Mouse (Mus musculus): ENCODE data around the gene Cd59b. TPM values are rescaled to one million over a fixed set of nuclear protein-coding genes. Genes with fewer than 3 reads are reported as not detected.
A peak's percentile ranks its signal among the peaks of the same experiment; 100 is the strongest.
"Not testable (repeated sequence)": the region's sequence is repeated elsewhere in the genome, so short reads cannot be mapped to it uniquely, and the experiment has no call there.

Cd59b gene
- polyA plus RNA-seq, 1 experiment from 2014 or later: 5.3 TPM

DNA sequence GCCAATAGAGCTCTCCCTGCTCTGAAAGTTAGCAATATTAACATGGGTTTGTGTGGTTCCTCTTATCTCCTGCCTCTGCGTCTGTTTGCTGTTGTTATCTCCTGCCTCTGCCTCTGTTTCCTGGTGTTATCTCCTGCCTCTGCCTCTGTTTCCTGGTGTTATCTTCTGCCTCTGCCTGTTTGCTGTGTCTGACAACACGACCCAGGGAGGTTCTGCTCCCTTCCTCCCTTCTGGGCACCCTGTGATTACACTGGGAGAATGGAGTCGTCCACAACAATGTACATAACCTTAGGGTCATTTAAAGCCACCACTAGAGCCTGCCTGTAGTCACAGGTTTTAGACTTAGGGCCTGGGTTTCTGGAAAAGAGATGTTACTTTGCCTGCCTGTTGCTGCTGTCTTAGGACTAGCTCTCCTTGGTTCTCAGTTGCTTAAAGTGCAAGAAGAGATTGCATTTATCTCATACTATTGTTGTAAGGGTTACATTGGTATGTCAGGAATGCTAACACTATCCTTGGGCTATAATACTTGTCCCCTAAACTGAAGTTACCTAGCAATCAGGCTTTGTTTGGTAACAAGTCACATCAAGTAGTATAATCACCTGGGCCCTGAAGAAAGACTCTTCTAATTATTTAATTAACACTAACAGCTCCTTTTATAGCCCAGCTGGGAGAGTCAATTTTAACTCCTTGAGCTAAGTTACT lies 29.0 kb downstream of the Cd59b start:
- peaks cover 3% of the 10 kb centered on the region; the same call in 1 of the 2 replicates for H3K4me1 ChIP-seq (ENCODE audit: control insufficient read depth, insufficient read depth, low read length)
- no peak overlapping the region for H3K4me2 ChIP-seq (ENCODE audit: low read depth, low read length)
- H3K27ac ChIP-seq (replicated peaks; ENCODE audit: low read depth, low read length): no peak overlapping the region; the same call in 1 of the 2 replicates
- no peak overlapping the region for H3K9ac ChIP-seq (ENCODE audit: low read depth, low read length)
- ATAC-seq (ENCODE audit: low read depth): peak; percentile 13; the same call in 1 of the 2 replicates
- H3K27me3 ChIP-seq (replicated peaks; ENCODE audit: control insufficient read depth, insufficient read depth, low read length): no peaks in the 10 kb centered on the region
- 43% methylated on average over 3 of the region's 3 CpGs for WGBS
- no peak overlapping the region for H3K4me3 ChIP-seq (ENCODE audit: low read depth, low read length)
- H3K36me3 ChIP-seq (ENCODE audit: control insufficient read depth, insufficient read depth, low read length): no peaks in the 10 kb centered on the region
- no peaks in the 10 kb centered on the region for H3K9me3 ChIP-seq (ENCODE audit: control insufficient read depth, low read length)
- peak; percentile 20 for DNase-seq (ENCODE audit: low spot score)

GRCm38 (mm10) chr2:104099231-104099585 lies 29.6 kb downstream of the Cd59b start:
- Histone ChIP-seq H3K27ac (replicated peaks; ENCODE audit: low read depth, low read length) (no peak overlapping the region), H3K4me2 (ENCODE audit: low read depth, low read length) (no peak overlapping the region), H3K9ac (ENCODE audit: low read depth, low read length) (no peak overlapping the region), H3K27me3 (replicated peaks; ENCODE audit: control insufficient read depth, insufficient read depth, low read length) (no peaks in the 10 kb centered on the region), H3K4me3 (ENCODE audit: low read depth, low read length) (no peak overlapping the region), H3K36me3 (ENCODE audit: control insufficient read depth, insufficient read depth, low read length) (no peaks in the 10 kb centered on the region), H3K4me1 (ENCODE audit: control insufficient read depth, insufficient read depth, low read length) (peaks cover 3% of the 10 kb centered on the region; the same call in 1 of the 2 replicates), H3K9me3 (ENCODE audit: control insufficient read depth, low read length) (no peaks in the 10 kb centered on the region)
- WGBS: 83% methylated on average over 2 of the region's 2 CpGs
- DNase-seq (ENCODE audit: low spot score) (no peak), ATAC-seq (ENCODE audit: low read depth) (peak; percentile 22; the same call in 1 of the 2 replicates)

- ATAC-seq (ENCODE audit: low read depth) (no peak), DNase-seq (ENCODE audit: low spot score) (no peak)
- H3K4me1 ChIP-seq (ENCODE audit: control insufficient read depth, insufficient read depth, low read length): peaks cover 3% of the 10 kb centered on the region; the same call in 1 of the 2 replicates
- WGBS: 41% methylated on average over 1 of the region's 1 CpGs
- no peaks in the 10 kb centered on the region for H3K9me3 ChIP-seq (ENCODE audit: control insufficient read depth, low read length)
- no peak overlapping the region for H3K27ac ChIP-seq (replicated peaks; ENCODE audit: low read depth, low read length)
- no peak overlapping the region for H3K9ac ChIP-seq (ENCODE audit: low read depth, low read length)
- no peak overlapping the region for H3K4me3 ChIP-seq (ENCODE audit: low read depth, low read length)
- H3K4me2 ChIP-seq (ENCODE audit: low read depth, low read length): no peak overlapping the region
- no peaks in the 10 kb centered on the region for H3K36me3 ChIP-seq (ENCODE audit: control insufficient read depth, insufficient read depth, low read length)
- H3K27me3 ChIP-seq (replicated peaks; ENCODE audit: control insufficient read depth, insufficient read depth, low read length): no peaks in the 10 kb centered on the region
These were observed 30.3 kb downstream of the Cd59b start for GRCm38 (mm10) chr2:104099946-104100345.

- ATAC-seq (ENCODE audit: low read depth) (no peak), DNase-seq (ENCODE audit: low spot score) (no peak)
- Histone ChIP-seq H3K9ac (ENCODE audit: low read depth, low read length) (no peak overlapping the region), H3K4me1 (ENCODE audit: control insufficient read depth, insufficient read depth, low read length) (peaks cover 3% of the 10 kb centered on the region; the same call in 1 of the 2 replicates), H3K4me3 (ENCODE audit: low read depth, low read length) (no peak overlapping the region), H3K27me3 (replicated peaks; ENCODE audit: control insufficient read depth, insufficient read depth, low read length) (no peaks in the 10 kb centered on the region), H3K36me3 (ENCODE audit: control insufficient read depth, insufficient read depth, low read length) (no peaks in the 10 kb centered on the region), H3K9me3 (ENCODE audit: control insufficient read depth, low read length) (no peaks in the 10 kb centered on the region), H3K27ac (replicated peaks; ENCODE audit: low read depth, low read length) (no peak overlapping the region), H3K4me2 (ENCODE audit: low read depth, low read length) (no peak overlapping the region)
- WGBS: 91% methylated on average over 6 of the region's 6 CpGs
These were observed 35.2 kb downstream of the Cd59b start for GRCm38 (mm10) chr2:104104800-104105199.

DNA sequence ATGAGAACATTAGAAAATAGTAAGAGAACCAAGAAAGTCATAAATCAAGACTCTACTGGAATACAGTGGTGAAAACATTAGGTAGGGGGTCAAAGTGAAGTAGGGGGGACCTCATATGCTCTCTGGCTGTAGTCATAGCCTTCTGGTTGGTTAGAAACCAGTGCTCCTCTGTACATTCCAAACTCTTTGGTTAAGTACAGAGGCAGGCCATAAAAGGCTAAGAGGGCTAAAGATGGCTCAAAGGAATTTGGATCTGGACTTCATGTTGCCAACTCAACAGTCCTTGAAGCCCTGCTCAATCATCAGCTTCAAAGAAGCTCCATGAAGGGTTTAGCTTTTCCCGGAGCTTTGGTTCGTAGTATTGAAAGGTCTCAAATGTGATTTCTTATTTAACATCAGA lies 39.4 kb downstream of the Cd59b start:
- H3K36me3 ChIP-seq (ENCODE audit: control insufficient read depth, insufficient read depth, low read length); H3K4me1 ChIP-seq (ENCODE audit: control insufficient read depth, insufficient read depth, low read length); H3K9me3 ChIP-seq (ENCODE audit: control insufficient read depth, low read length); H3K27me3 ChIP-seq (replicated peaks; ENCODE audit: control insufficient read depth, insufficient read depth, low read length); DNase-seq (ENCODE audit: low spot score); H3K4me3 ChIP-seq (ENCODE audit: low read depth, low read length); H3K4me2 ChIP-seq (ENCODE audit: low read depth, low read length); H3K27ac ChIP-seq (replicated peaks; ENCODE audit: low read depth, low read length); H3K9ac ChIP-seq (ENCODE audit: low read depth, low read length); ATAC-seq (ENCODE audit: low read depth): not testable (repeated sequence)
- WGBS: 80% methylated on average over 2 of the region's 2 CpGs

DNA sequence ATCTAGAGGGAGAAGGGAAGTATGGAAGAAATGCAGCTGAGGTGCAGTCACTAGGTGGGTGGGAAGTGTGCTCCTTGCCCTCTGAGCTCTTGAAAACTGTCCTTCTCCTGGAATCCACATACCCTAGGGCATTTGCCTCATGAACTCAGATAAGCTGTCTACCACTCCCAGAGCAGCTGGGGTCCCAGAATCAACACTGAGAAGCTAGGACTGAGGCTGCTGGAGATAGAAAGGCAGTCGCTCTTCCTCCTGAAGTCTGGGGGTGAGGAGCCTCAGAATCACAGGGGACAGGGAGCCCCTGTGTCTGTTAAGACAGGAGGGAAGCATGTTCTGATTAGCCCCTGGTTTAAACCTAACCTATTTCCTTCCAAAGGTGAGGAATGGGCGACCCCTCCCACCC lies 39.9 kb downstream of the Cd59b start:
- no peaks in the 10 kb centered on the region for H3K4me1 ChIP-seq (ENCODE audit: control insufficient read depth, insufficient read depth, low read length)
- no peak for DNase-seq (ENCODE audit: low spot score)
- no peak for ATAC-seq (ENCODE audit: low read depth)
- no peak overlapping the region for H3K4me3 ChIP-seq (ENCODE audit: low read depth, low read length)
- no peaks in the 10 kb centered on the region for H3K9me3 ChIP-seq (ENCODE audit: control insufficient read depth, low read length)
- H3K9ac ChIP-seq (ENCODE audit: low read depth, low read length): no peak overlapping the region
- no peak overlapping the region for H3K27ac ChIP-seq (replicated peaks; ENCODE audit: low read depth, low read length)
- H3K4me2 ChIP-seq (ENCODE audit: low read depth, low read length): no peak overlapping the region
- 67% methylated on average over 2 of the region's 2 CpGs for WGBS
- H3K27me3 ChIP-seq (replicated peaks; ENCODE audit: control insufficient read depth, insufficient read depth, low read length): no peaks in the 10 kb centered on the region
- H3K36me3 ChIP-seq (ENCODE audit: control insufficient read depth, insufficient read depth, low read length): no peaks in the 10 kb centered on the region

- no peak for ATAC-seq (ENCODE audit: low read depth)
- no peak overlapping the region for H3K27ac ChIP-seq (replicated peaks; ENCODE audit: low read depth, low read length)
- 77% methylated on average over 4 of the region's 4 CpGs for WGBS
These were observed 40.4 kb downstream of the Cd59b start for GRCm38 (mm10) chr2:104110031-104110430.

GRCm38 (mm10) chr2:104111170-104111797 lies 41.6 kb downstream of the Cd59b start:
- not testable (repeated sequence) for H3K4me1 ChIP-seq (ENCODE audit: control insufficient read depth, insufficient read depth, low read length); H3K4me3 ChIP-seq (ENCODE audit: low read depth, low read length); H3K36me3 ChIP-seq (ENCODE audit: control insufficient read depth, insufficient read depth, low read length); H3K9ac ChIP-seq (ENCODE audit: low read depth, low read length); H3K27ac ChIP-seq (replicated peaks; ENCODE audit: low read depth, low read length); H3K9me3 ChIP-seq (ENCODE audit: control insufficient read depth, low read length); H3K27me3 ChIP-seq (replicated peaks; ENCODE audit: control insufficient read depth, insufficient read depth, low read length); DNase-seq (ENCODE audit: low spot score); H3K4me2 ChIP-seq (ENCODE audit: low read depth, low read length); ATAC-seq (ENCODE audit: low read depth)
- WGBS: no CpG with 5 or more reads among the region's 1 CpGs

More at GRCm38 (mm10) chr2:104110031-104110430, 40.4 kb downstream of the Cd59b start:
- DNase-seq (ENCODE audit: low spot score): no peak
- no peaks in the 10 kb centered on the region for H3K9me3 ChIP-seq (ENCODE audit: control insufficient read depth, low read length)
- H3K4me2 ChIP-seq (ENCODE audit: low read depth, low read length): no peak overlapping the region
- no peaks in the 10 kb centered on the region for H3K36me3 ChIP-seq (ENCODE audit: control insufficient read depth, insufficient read depth, low read length)
- H3K27me3 ChIP-seq (replicated peaks; ENCODE audit: control insufficient read depth, insufficient read depth, low read length): no peaks in the 10 kb centered on the region
- no peak overlapping the region for H3K4me3 ChIP-seq (ENCODE audit: low read depth, low read length)
- H3K4me1 ChIP-seq (ENCODE audit: control insufficient read depth, insufficient read depth, low read length): no peaks in the 10 kb centered on the region
- H3K9ac ChIP-seq (ENCODE audit: low read depth, low read length): no peak overlapping the region

- ATAC-seq (ENCODE audit: low read depth): not testable (repeated sequence)
These were observed 43.9 kb downstream of the Cd59b start for GRCm38 (mm10) chr2:104113563-104113962.

More at GRCm38 (mm10) chr2:104113563-104113962, 43.9 kb downstream of the Cd59b start:
- not testable (repeated sequence) for H3K27me3 ChIP-seq (replicated peaks; ENCODE audit: control insufficient read depth, insufficient read depth, low read length); H3K9ac ChIP-seq (ENCODE audit: low read depth, low read length); H3K4me3 ChIP-seq (ENCODE audit: low read depth, low read length); H3K4me2 ChIP-seq (ENCODE audit: low read depth, low read length); DNase-seq (ENCODE audit: low spot score); H3K27ac ChIP-seq (replicated peaks; ENCODE audit: low read depth, low read length); H3K36me3 ChIP-seq (ENCODE audit: control insufficient read depth, insufficient read depth, low read length); H3K4me1 ChIP-seq (ENCODE audit: control insufficient read depth, insufficient read depth, low read length); H3K9me3 ChIP-seq (ENCODE audit: control insufficient read depth, low read length)

All from embryonic facial prominence, embryonic 14.5 days (tissue).